Mouse (Mus musculus) cortical plate, adult 2 months (tissue): ENCODE measurements around the gene Lhfp.

ENCODE experiments used
- CTCF ChIP-seq: fragments of 200-500 bp; IDR thresholded peaks from 2 replicates; pipeline ENCODE4 v1.5.1; 2011; ENCODE audit warnings: mild to moderate bottlenecking, control low read depth, low read length; ENCODE audit not compliant: insufficient read depth; ENCODE audit errors: extremely low read depth
- POLR2A ChIP-seq: fragments of 200-500 bp; IDR thresholded peaks from 2 replicates; pipeline ENCODE4 v1.6.1; 2011; ENCODE audit warnings: mild to moderate bottlenecking, low read length, control low read depth; ENCODE audit not compliant: insufficient read depth; ENCODE audit errors: extremely low read depth

DNA sequence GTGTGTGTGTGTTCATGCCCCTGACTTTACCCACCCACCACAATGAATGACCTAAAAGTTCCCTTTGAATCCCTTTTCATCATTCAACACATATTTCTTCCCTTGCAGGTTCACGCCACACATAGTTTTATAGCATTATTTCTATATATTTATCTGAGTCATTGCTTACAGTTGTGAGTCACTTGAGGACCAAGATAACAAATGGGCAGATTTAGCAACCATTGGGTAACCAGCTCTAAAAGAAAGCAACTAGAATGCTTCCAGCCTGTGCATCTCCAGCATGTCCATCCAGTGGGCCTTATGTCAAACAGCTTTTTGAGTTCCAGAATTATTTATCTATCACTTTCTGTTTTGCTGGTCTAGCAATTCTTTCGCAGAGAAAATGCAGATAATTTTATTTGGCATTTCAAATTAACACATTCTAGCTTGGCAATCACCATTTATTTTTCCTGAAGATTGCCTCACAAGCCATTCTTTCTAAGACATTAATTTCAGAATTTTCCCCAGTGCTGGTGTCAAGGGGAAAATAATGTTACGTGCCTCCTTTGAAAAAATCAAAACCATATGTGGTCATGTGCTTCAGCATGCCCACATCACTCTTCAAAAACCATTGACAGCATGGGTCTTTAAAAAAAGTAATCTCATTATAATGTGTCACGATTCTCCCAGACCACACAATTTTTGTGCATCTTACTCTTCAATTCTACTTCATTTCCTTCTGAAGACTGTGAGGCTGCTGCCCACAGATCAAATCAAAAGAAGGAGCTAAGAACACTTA is 263.0 kb downstream of the Lhfp start:
- TF ChIP-seq POLR2A (no peak), CTCF (no peak)
